Mouse (Mus musculus) MEL (cell line): Measurements from ENCODE around the gene Unc119. TPM values are rescaled to one million over a fixed set of nuclear protein-coding genes. Genes with fewer than 3 reads are reported as not detected.

Experiments used
- polyA plus RNA-seq, 2 experiments: library from polyadenylated mRNA; stranded (reverse) in 1 of 2; unstranded in 1 of 2; fragments of >175 nt in 1 of 2; fragments of >200 nt in 1 of 2; gene quantifications; 2 replicates each; pipeline versions ENCODE4 v1.2.1 to v1.2.4; 2012; ENCODE audit warnings: low replicate concordance in 2 of 2, low read depth in 1 of 2; ENCODE audit not compliant: insufficient read length in 2 of 2, insufficient read depth in 1 of 2, missing spikeins in 1 of 2
- total RNA-seq: library from RNA; depleted of rRNA; stranded (reverse); fragments of 300-350 nt; gene quantifications from 2 replicates; pipeline ENCODE4 v1.2.3, GENCODE M21; 2012; rRNA removed

Unc119 gene
- total and polyA plus RNA-seq, 3 experiments: 61.7 to 140 TPM; not detected in 1

Other genes starting within 250 kb of the Unc119 start
- gene Fam222b, start 248.8 kb upstream of the Unc119 start, total RNA-seq: 2.4 and 2.5 TPM in 2 replicates
- gene Fam222b, start 248.8 kb upstream of the Unc119 start, polyA plus RNA-seq: 1 to 10 TPM in 1 of 2 experiments, not detected in 1; 8.1 TPM
- 21.0 and 42.0 TPM in 2 replicates for gene Traf4, start 177.9 kb upstream of the Unc119 start, total RNA-seq
- gene Traf4, start 177.9 kb upstream of the Unc119 start, polyA plus RNA-seq: 10 to 100 TPM in 1 of 2 experiments, not detected in 1; 34.4 TPM
- gene Nek8, start 166.8 kb upstream of the Unc119 start, total RNA-seq: 6.0 and 7.5 TPM in 2 replicates
- 10 to 100 TPM in 1 of 2 experiments, not detected in 1; 10.1 TPM for gene Nek8, start 166.8 kb upstream of the Unc119 start, polyA plus RNA-seq
- 16.2 and 28.3 TPM in 2 replicates for gene Tlcd1, start 166.8 kb upstream of the Unc119 start, total RNA-seq
- 10 to 100 TPM in 1 of 2 experiments, not detected in 1; 23.3 TPM for gene Tlcd1, start 166.8 kb upstream of the Unc119 start, polyA plus RNA-seq
- 3,920 and 4,112 TPM in 2 replicates for gene Rpl23a, start 159.9 kb upstream of the Unc119 start, total RNA-seq
- 1,000 to 10,000 TPM in 1 of 2 experiments, not detected in 1; 2,892 TPM for gene Rpl23a, start 159.9 kb upstream of the Unc119 start, polyA plus RNA-seq
- 20.8 TPM in 2 replicates for gene Rab34, start 155.1 kb upstream of the Unc119 start, total RNA-seq
- 10 to 100 TPM in 1 of 2 experiments, not detected in 1; 42.9 TPM for gene Rab34, start 155.1 kb upstream of the Unc119 start, polyA plus RNA-seq
- 0.15 and 0.16 TPM in 2 replicates for gene Proca1, start 150.1 kb upstream of the Unc119 start, total RNA-seq
- gene Proca1, start 150.1 kb upstream of the Unc119 start, polyA plus RNA-seq: under 1 TPM in 1 of 2 experiments, not detected in 1; 0.54 TPM
- 75.5 and 81.4 TPM in 2 replicates for gene Sdf2, start 97.7 kb upstream of the Unc119 start, total RNA-seq
- 10 to 100 TPM in 1 of 2 experiments, not detected in 1; 68.1 TPM for gene Sdf2, start 97.7 kb upstream of the Unc119 start, polyA plus RNA-seq
- 39.6 and 40.3 TPM in 2 replicates for gene Supt6, start 97.5 kb upstream of the Unc119 start, total RNA-seq
- gene Supt6, start 97.5 kb upstream of the Unc119 start, polyA plus RNA-seq: 10 to 100 TPM; 59.8 to 93.2 TPM
- gene 2610507B11Rik, start 81.7 kb upstream of the Unc119 start, total RNA-seq: 80.5 and 85.9 TPM in 2 replicates
- gene 2610507B11Rik, start 81.7 kb upstream of the Unc119 start, polyA plus RNA-seq: 10 to 100 TPM; 75.8 to 77.6 TPM
- 0.73 and 1.6 TPM in 2 replicates for gene BC030499, start 52.6 kb upstream of the Unc119 start, total RNA-seq
- gene BC030499, start 52.6 kb upstream of the Unc119 start, polyA plus RNA-seq: 1 to 10 TPM in 1 of 2 experiments, not detected in 1; 1.1 TPM
- gene Spag5, start 42.0 kb upstream of the Unc119 start, total RNA-seq: 40.1 and 50.9 TPM in 2 replicates
- gene Spag5, start 42.0 kb upstream of the Unc119 start, polyA plus RNA-seq: 100 to 1,000 TPM in 1 of 2 experiments, 10 to 100 TPM in 1; 77.5 to 274 TPM
- 3.0 and 4.0 TPM in 2 replicates for gene Aldoc, start 20.5 kb upstream of the Unc119 start, total RNA-seq
- gene Aldoc, start 20.5 kb upstream of the Unc119 start, polyA plus RNA-seq: 1 to 10 TPM in 1 of 2 experiments, not detected in 1; 8.1 TPM
- gene Pigs, start 15.1 kb upstream of the Unc119 start, total RNA-seq: 27.6 and 28.5 TPM in 2 replicates
- gene Pigs, start 15.1 kb upstream of the Unc119 start, polyA plus RNA-seq: 10 to 100 TPM; 51.2 to 97.1 TPM
- not detected in 2 replicates for gene Foxn1, start 43.1 kb downstream of the Unc119 start, total RNA-seq
- gene Foxn1, start 43.1 kb downstream of the Unc119 start, polyA plus RNA-seq: not detected
- not detected in 2 replicates for gene Slc13a2, start 78.7 kb downstream of the Unc119 start, total RNA-seq
- gene Slc13a2, start 78.7 kb downstream of the Unc119 start, polyA plus RNA-seq: not detected
- gene Slc46a1, start 122.2 kb downstream of the Unc119 start, total RNA-seq: 7.5 and 11.6 TPM in 2 replicates
- gene Slc46a1, start 122.2 kb downstream of the Unc119 start, polyA plus RNA-seq: 1 to 10 TPM in 1 of 2 experiments, not detected in 1; 8.3 TPM
- 0.73 and 1.1 TPM in 2 replicates for gene Sarm1, start 154.3 kb downstream of the Unc119 start, total RNA-seq
- 1 to 10 TPM in 1 of 2 experiments, not detected in 1; 4.3 TPM for gene Sarm1, start 154.3 kb downstream of the Unc119 start, polyA plus RNA-seq
- gene Vtn, start 155.6 kb downstream of the Unc119 start, total RNA-seq: not detected in 2 replicates
- gene Vtn, start 155.6 kb downstream of the Unc119 start, polyA plus RNA-seq: under 1 TPM in 1 of 2 experiments, not detected in 1; 0.18 TPM
- 0.15 TPM in 1 of 2 replicates, not detected in the other for gene Sebox, start 160.0 kb downstream of the Unc119 start, total RNA-seq
- gene Sebox, start 160.0 kb downstream of the Unc119 start, polyA plus RNA-seq: under 1 TPM in 1 of 2 experiments, not detected in 1; 0.06 TPM
- gene Tmem199, start 168.7 kb downstream of the Unc119 start, total RNA-seq: 51.9 and 57.1 TPM in 2 replicates
- 10 to 100 TPM in 1 of 2 experiments, not detected in 1; 36.5 TPM for gene Tmem199, start 168.7 kb downstream of the Unc119 start, polyA plus RNA-seq
- 157 and 182 TPM in 2 replicates for gene Poldip2, start 168.7 kb downstream of the Unc119 start, total RNA-seq
- 100 to 1,000 TPM; 166 to 260 TPM for gene Poldip2, start 168.7 kb downstream of the Unc119 start, polyA plus RNA-seq
- gene Tnfaip1, start 192.8 kb downstream of the Unc119 start, total RNA-seq: 3.9 and 4.7 TPM in 2 replicates
- gene Tnfaip1, start 192.8 kb downstream of the Unc119 start, polyA plus RNA-seq: 1 to 10 TPM in 1 of 2 experiments, not detected in 1; 7.4 TPM
- gene Ift20, start 192.9 kb downstream of the Unc119 start, total RNA-seq: 153 and 196 TPM in 2 replicates
- 100 to 1,000 TPM in 1 of 2 experiments, not detected in 1; 128 TPM for gene Ift20, start 192.9 kb downstream of the Unc119 start, polyA plus RNA-seq
- gene Tmem97, start 207.3 kb downstream of the Unc119 start, total RNA-seq: 204 and 207 TPM in 2 replicates
- gene Tmem97, start 207.3 kb downstream of the Unc119 start, polyA plus RNA-seq: 100 to 1,000 TPM; 166 to 215 TPM